Mouse (Mus musculus) T-cell, adult 2 months (primary cell): ENCODE results near the gene Sspo.

ENCODE experiments used
- DNase-seq: peaks from one replicate; pipeline ENCODE4 v3.0.0; 2022; ENCODE audit warnings: low spot score

Gene Sspo

DNA sequence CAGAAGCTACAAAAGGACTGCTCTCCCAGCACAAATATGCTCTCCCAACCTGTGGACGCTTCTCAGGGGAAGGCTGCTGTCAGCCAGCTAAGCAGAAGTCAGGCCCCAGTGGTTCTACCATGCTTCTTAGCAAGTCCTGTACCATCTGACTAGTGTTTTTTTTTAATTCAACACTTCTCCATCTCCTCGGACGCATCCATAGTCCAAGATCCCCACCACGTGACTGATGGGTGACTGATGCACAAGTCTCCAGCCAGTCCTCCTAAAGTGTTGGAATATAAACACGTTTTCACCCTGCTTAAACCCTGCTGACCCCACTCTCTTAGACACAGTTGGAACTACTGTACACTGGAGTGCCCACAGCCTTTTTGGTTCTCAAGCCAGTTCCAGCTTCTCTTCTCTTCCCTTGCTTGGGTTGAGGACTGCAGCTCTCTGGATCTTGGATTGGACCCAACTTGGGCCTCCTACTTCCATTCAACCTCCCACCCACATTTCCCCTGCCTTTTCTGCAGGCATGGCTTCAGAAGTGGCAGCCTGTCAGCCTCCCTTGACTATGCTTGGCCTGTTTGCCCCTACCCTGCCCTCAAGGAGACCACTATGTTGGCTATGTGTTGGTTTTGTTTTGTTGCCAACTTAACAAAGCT is 12.2 kb upstream of the Sspo start:
- DNase-seq, result no peak

- DNase-seq, result no peak
These were observed 10.2 kb upstream of the Sspo start for GRCm38 (mm10) chr6:48437679-48438376.

GRCm38 (mm10) chr6:48438475-48439125 is 9.4 kb upstream of the Sspo start:
- no peak for DNase-seq

GRCm38 (mm10) chr6:48439654-48440053 is 8.4 kb upstream of the Sspo start:
- DNase-seq, result no peak

- DNase-seq, result no peak
These were observed 7.6 kb upstream of the Sspo start for GRCm38 (mm10) chr6:48440306-48441014.

GRCm38 (mm10) chr6:48443592-48444309 is 4.3 kb upstream of the Sspo start:
- peak; percentile 83 for DNase-seq

DNA sequence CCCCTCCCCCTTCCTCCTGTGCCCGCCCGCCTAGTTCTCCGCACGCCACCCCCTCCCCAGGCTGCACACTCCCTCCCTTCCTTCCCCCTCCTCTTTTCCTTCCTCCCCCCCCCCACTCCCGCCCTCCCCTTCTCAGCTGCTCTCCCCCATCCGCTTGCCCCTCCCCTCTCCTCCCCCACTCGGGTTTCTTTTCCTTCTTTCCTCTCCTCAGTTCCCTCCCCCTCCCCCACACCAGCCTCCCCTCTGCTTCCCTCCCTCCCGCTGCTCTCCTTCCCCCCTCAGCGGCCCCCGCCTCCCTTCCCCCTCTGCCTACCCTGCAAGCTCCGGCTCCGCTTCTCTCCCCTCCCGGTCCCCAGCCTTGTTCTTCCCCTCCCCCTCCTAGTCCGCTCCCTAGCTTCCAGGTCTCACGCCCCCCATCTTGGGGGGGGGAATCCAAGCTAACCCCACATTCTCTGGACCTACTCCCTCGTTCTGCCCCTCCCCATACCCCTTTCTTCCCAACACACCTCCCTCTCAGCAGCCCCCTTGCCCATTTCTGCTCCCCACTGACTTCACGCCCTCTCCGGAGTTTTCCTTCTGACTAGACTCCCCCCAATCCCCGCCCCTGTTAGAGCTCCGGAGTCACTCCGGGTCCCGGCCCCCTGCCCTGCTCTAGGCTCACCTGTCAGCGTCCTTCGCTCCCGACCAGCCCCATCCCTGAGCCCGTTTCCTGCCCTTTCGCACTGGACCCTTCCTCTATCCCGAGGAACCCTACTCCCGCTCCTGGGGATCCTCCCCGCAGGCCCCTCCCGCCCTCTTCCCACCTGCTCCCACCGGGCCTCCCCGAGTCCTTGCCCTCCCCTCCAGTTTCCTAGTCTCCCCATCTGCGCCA is 3.5 kb upstream of the Sspo start:
- DNase-seq, result peak; percentile 18

- DNase-seq, result peak; percentile 14
These were observed 2.6 kb upstream of the Sspo start, which contains the start of gene Zfp467 for GRCm38 (mm10) chr6:48445181-48446101. Gene Zfp467, minus strand, starts transcription at chr6:48445825.

GRCm38 (mm10) chr6:48446256-48446655 is 1.8 kb upstream of the Sspo start:
- no peak for DNase-seq

DNA sequence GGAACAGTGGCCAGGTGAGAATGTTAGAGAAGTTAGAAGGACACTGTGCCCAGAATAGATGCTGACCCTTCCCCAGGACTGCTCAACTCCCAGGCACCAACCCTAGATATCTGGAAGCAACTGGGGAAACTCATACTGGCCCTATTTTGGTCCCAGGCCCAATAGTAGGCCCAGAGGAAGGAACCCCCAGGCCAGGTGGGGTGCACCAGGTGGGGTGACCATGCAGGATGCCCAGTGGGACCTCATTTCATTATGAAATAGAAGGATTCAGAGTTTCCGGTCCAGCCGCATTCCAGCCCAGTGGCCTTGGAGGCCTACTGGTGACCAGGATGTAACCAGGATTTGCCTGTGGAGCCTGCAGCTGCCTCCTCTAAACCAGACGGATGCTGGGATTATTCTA is 1.1 kb upstream of the Sspo start:
- DNase-seq, result no peak

- DNase-seq, result no peak
These were observed 498 bp downstream of the Sspo start for GRCm38 (mm10) chr6:48448527-48448926.

DNA sequence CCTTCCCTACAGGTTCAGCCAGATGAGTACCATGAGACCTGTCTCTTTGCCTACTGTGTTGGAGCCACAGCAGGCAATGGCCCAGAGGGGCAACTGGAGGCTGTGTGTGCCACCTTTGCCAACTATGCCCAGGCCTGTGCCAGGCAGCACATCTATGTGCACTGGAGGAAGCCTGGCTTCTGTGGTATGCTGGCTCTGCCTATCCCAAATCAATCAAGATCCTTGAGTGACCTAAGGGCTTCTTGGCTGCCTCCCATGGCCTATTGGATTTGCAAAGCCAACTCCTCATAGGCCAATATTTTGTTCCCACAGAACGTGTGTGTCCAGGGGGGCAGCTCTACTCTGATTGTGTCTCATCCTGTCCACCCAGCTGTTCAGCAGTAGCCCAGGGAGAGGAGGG is 4.1 kb downstream of the Sspo start:
- DNase-seq, result no peak

DNA sequence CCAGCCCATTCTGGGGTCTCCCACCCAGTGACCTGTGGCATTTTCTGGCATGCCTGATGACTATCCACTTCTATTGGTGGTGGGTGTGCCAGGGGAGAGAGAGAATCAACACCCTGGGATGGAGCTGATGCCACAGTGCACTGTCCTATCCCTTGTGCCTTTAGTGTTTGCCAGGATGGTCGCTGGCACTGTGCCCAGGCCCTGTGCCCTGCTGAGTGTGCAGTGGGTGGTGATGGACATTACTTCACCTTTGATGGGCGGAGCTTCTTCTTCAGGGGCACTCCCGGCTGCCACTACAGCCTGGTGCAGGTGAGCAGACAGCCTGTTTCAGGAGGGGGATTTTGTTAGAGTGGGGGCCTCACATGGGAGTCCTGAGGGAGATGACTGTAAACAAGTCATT is 4.7 kb downstream of the Sspo start:
- DNase-seq, result no peak

DNA sequence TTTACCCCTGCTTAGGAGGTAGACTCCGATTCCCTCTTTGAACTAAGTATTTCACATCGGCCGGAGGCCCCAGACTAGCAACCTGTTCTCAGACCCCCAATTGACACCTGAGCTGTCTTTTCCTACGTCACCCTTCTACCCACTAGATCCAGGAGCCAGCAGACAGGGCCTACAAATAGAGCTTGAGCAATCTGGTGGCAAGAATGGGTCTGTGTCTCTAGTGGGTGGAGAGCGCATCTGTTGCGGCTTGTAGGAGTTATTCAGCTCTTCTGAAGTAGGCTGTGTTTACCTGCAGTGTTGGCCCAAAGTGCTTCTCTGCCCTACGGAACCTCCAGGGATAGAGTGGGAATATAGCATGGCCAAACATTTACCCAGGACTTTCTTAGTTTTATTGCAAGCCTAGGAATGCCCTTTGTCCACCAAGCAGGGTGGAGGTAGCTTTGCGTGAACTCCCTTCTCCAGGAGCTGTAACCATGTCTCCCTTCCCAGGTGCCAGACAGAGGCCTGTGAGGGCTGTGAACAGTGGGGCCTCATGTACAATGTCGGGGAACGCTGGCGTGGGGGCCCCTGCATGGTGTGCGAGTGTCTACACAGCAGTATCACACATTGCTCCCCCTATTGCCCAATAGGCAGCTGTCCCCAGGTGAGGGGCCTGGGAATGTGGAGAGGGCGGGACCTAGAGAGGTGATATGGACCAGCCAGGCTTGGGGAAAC is 17.1 kb downstream of the Sspo start:
- no peak for DNase-seq

DNA sequence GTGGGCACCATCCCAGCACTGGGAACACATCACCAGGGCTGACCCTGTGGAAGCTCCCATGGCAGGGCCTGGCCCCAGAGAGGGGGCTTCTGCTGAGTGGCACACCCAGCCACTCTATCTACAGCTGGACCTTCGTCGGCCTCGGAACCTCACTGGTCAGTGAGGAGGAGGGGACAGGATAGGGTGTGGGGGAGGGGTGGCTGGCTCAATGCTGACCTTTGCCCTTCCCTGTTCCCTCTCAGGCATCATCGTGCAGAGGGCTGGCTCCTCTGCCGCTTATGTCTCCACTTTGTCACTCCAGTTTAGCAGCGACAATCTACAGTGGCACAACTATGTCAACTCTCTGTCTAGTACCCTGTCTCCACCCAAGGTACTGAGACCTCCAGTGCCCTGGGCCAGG is 18.7 kb downstream of the Sspo start:
- no peak for DNase-seq

DNA sequence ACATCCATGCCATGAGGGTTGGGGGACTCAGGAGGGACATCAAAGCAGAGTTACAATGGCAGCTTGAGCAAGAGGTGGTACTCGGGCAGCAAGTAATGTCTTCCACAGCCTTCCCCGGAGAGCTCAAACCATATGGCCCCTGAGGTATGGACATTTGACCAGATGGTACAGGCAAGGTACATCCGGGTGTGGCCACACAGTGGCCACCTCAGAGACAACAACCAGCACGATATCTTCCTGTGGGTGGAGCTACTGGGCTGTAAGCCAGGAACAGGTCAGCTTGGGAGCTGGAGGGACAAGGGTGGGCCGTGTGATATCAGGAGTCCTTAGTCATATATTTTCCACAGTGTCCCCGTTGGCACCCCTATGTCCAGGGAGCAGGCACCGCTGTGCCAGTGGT is 19.5 kb downstream of the Sspo start:
- no peak for DNase-seq

- DNase-seq, result no peak
These were observed 22.7 kb downstream of the Sspo start for GRCm38 (mm10) chr6:48470739-48471138.

DNA sequence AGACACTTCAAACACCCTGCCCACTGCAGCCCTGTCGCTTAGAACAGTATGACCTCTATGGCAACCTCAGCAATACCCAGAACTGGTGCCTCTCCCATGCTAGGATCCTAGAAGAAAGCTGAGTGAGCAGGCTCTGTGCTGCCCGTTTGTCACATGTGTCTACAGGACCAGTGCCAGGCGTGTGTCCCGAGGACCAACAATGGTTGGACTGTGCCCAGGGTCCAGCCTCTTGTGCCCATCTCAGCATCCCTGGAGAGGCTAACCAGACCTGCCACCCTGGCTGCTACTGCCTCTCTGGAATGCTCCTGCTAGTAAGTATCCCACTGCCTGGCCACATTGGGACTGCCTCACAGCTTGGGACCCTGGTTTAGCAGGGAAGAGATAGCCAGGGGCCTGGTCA is 30.4 kb downstream of the Sspo start:
- DNase-seq, result no peak

GRCm38 (mm10) chr6:48482501-48482900 is 34.5 kb downstream of the Sspo start:
- no peak for DNase-seq
